Mouse (Mus musculus) thymus, adult 2 months (tissue): Measurements from ENCODE around the gene Ahdc1.

Experiments
- CTCF ChIP-seq: fragments of 200-500 bp; IDR thresholded peaks from 2 replicates; pipeline ENCODE4 v1.5.1; 2012; ENCODE audit warnings: mild to moderate bottlenecking, control low read depth, low read length, moderate library complexity, borderline replicate concordance; ENCODE audit not compliant: control insufficient read depth, poor library complexity, insufficient read depth; ENCODE audit errors: extremely low read depth
- POLR2A ChIP-seq: fragments of 200-500 bp; IDR thresholded peaks from 2 replicates; pipeline ENCODE4 v1.6.1; 2012; ENCODE audit warnings: mild to moderate bottlenecking, low read length, control low read depth, moderate library complexity; ENCODE audit not compliant: control insufficient read depth, poor library complexity, insufficient read depth; ENCODE audit errors: extremely low read depth

- TF ChIP-seq CTCF = no peak
- TF ChIP-seq POLR2A = no peak
Measured at GRCm38 (mm10) chr4:133026272-133026671, 15.2 kb downstream of the Ahdc1 start.
